Comparison of ENCODE assay signal across 26 mouse cellular contexts in the genomic region with DNA sequence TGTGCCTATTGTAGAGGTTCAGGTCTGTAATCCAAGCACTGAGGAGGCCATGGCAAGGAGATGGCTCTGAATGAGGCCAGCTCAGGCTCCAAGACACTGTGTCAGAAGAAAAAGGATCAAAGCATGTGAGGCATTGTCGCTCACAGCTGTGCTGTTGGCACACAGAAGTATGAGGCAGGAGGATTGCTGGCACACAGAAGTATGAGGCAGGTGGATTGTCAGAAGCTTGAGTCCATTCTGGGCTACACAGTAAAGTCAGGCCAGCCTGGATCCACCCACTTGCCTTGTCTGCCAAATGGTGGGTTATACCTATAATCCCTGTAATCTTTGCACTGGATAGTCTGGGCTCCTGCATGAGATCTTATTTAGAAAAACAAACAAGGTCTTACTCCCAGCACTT.
"Had no signal": no experiment of that assay in that cellular context is flagged by ENCODE, and none has a peak within 500 bp of the region (broad histone marks: within the 10 kb centered on the region; RNA-seq: fewer than 3 reads in every experiment).

No protein-coding gene starts in this region.

- H3K9me3 ChIP-seq: limb, embryonic 10.5 days; limb, embryonic 13.5 days; liver, embryonic 12.5 days; liver, embryonic 15.5 days; lung, embryonic 15.5 days; megakaryocyte, embryonic 14.5 days; midbrain, embryonic 10.5 days; midbrain, embryonic 13.5 days; neural tube, embryonic 13.5 days; stomach, embryonic 15.5 days had no signal

- H3K4me3 ChIP-seq: layer of hippocampus, adult 2 months; limb, embryonic 10.5 days; limb, embryonic 13.5 days; liver, embryonic 12.5 days; liver, embryonic 15.5 days; lung, embryonic 15.5 days; megakaryocyte, embryonic 14.5 days; midbrain, embryonic 10.5 days; midbrain, embryonic 13.5 days; myocyte; neural tube, embryonic 13.5 days; stomach, embryonic 15.5 days had no signal

- DNase-seq: kidney, postnatal 25 days; layer of hippocampus, adult 9-11 months; liver; lung, adult 18-20 months; lung, postnatal 10 days; lung, postnatal 36 days; retina, postnatal 1 day; right cerebral cortex, postnatal 25 days; spleen, adult 18-20 months; thymus, adult 2 months; thymus, postnatal 14 days; thymus, postnatal 4 days had no signal

- H3K4me2 ChIP-seq: limb, embryonic 13.5 days; liver, embryonic 12.5 days; liver, embryonic 15.5 days; lung, embryonic 15.5 days; midbrain, embryonic 13.5 days; neural tube, embryonic 13.5 days; stomach, embryonic 15.5 days had no signal

- ATAC-seq: liver, embryonic 12.5 days; midbrain, embryonic 13.5 days; midbrain, embryonic 16.5 days had no signal

- H3K4me1 ChIP-seq: limb, embryonic 10.5 days; limb, embryonic 13.5 days; liver, embryonic 12.5 days; liver, embryonic 15.5 days; lung, embryonic 15.5 days; megakaryocyte, embryonic 14.5 days; midbrain, embryonic 10.5 days; midbrain, embryonic 13.5 days; neural tube, embryonic 13.5 days; stomach, embryonic 15.5 days had no signal

- H3K27me3 ChIP-seq: limb, embryonic 13.5 days; liver, embryonic 12.5 days; liver, embryonic 15.5 days; lung, embryonic 15.5 days; megakaryocyte, embryonic 14.5 days; midbrain, embryonic 13.5 days; neural tube, embryonic 13.5 days; stomach, embryonic 15.5 days had no signal

- H3K9ac ChIP-seq: limb, embryonic 13.5 days; liver, embryonic 12.5 days; liver, embryonic 15.5 days; lung, embryonic 15.5 days; midbrain, embryonic 13.5 days; neural tube, embryonic 13.5 days; stomach, embryonic 15.5 days had no signal

- H3K27ac ChIP-seq: kidney, postnatal 0 days; layer of hippocampus, adult 2 months; limb, embryonic 10.5 days; limb, embryonic 13.5 days; liver, embryonic 12.5 days; liver, embryonic 15.5 days; lung, embryonic 15.5 days; midbrain, embryonic 10.5 days; midbrain, embryonic 13.5 days; neural tube, embryonic 13.5 days; stomach, embryonic 15.5 days had no signal
